Mouse (Mus musculus): ENCODE measurements around the gene Bspry. TPM values are rescaled to one million over a fixed set of nuclear protein-coding genes. Genes with fewer than 3 reads are reported as not detected.

Gene Bspry
- polyA plus RNA-seq (2012; rRNA removed) = 276 and 292 TPM in 2 replicates

DNA sequence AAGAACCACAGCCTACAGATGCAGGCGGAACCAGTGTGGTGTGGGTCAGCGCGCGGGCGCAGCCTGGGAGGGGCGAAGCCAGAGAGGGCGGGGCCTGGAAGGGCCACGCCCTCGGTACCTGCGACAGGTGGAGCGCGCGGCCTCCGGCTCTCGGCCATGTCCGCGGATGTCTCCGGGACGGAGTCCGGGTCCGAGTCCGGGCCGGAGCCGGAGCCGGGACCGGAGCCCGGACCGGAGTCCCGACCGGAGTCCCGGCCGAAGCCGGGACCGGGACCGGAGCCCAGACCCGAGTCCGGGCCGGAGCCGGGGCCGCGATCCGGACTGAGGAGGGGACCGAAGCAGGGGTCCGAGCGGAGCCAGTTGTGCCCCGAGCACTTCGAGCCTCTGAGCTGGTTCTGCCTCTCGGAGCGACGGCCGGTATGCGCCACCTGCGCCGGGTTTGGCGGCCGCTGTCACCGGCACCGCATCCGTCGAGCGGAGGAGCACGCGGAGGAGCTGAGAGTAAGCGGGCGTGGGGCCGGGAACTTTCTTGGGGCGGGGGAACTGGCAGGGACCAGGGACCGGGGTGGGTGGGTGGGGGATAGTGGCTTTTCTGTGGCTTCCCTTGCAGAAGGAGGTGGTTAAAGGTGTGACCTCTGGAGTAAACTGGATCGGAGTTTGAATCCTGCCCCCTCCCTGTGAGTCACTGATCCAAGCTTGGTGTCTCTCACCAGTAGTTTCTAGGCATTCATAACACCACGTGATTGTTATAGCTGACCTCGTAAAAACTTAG lies at the start of gene Bspry:
TSS of gene Bspry (plus strand) at position 117 of the 772 bp plus-strand sequence.

DNA sequence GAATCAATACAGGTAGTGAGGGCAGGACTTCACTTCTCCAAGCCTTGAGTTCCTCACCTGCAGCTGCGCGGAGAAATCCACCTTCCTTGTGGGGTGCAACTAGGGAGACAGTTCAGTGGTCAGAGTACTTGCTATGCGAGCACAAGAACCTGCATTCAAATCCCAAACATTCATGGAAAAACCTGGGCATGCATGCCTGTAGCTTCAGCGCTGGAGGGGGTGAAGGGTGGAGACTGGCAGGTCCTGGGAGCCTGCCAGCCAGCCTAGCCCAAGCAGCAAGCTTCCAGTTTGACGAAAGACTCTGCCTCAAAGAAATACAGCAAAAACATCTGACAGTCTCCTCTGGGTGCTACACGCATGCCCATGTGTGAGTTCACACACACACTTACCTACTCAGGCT lies 44.8 kb upstream of the Bspry start, which contains the start of gene Rnf183:
TSS of gene Rnf183 (minus strand) at position 172 of the 400 bp plus-strand sequence.

DNA sequence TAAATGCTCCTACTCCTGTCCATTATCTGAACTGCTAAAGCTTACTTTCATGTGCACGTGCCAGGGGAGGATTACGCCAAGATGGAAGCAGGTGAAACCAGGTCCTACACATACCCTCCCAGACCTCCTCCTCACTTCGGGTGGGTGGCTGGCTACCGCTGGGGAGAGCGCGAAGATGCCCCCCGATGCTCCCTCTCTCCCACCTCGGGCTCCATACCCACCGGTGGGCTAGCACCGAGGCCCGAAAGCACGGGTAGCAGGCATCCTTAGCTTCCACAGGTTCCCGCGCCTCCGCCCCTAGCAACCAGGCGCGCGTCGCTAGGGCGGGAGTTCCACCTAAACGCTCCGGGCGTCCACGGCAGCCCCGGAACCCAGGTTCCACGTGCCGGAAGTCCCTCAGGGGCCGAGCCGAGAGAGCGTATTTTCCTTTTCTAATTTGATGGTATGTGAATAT lies 9.2 kb upstream of the Bspry start, which contains the start of gene Wdr31:
TSS of gene Wdr31 (minus strand) at position 299 of the 454 bp plus-strand sequence.

DNA sequence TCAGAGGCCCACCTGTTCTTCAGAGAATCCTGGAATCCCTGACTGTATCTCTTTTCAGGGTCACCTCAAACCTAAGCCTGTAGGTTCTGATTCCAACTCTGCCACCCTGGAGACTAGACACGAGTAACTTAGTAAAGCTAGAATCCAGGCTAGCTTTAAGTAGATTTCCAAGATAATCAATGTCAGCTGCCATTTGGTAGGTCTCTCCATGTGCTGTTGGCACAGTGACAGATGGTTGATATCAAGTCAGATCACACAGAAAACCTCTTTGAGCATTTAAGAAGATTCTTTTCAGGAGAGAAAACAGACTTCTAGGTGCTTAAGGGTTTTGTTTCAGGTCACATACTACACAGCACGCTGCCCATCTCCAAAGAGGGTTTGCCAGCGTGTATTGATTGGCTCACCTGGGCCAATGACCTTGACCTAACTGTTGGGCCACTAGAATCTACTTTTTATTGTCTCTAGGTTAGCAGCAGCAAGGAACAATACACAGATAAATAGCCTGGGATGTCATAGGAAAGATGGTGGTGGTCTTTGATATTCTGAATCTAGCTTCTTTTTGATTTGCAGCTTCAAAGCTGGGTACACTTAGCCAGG lies 23.6 kb downstream of the Bspry start, which contains the start of gene Hdhd3:
TSS of gene Hdhd3 (minus strand) at position 94 of the 597 bp plus-strand sequence.

DNA sequence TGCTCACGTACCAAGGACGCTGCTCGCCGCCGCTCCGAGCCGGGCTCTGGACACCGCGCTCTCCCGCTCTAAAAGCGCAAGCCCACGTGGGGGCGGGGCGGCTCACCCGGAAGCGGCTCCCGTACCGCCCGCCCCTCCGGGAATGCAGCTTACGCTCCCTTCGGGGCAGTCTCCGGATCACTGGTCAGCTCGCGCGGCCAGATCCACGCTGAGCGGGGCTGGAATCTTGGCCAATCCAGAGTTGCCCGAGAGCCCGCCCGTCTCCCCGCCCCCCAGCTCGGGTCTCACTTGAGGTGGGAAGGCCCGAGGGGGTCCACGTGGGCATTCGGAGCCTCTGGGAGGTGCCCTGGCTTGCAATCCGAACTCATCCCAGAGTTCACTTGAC lies 40.0 kb downstream of the Bspry start, which contains the start of gene Alad:
TSS of gene Alad (minus strand) at position 70 of the 385 bp plus-strand sequence.

DNA sequence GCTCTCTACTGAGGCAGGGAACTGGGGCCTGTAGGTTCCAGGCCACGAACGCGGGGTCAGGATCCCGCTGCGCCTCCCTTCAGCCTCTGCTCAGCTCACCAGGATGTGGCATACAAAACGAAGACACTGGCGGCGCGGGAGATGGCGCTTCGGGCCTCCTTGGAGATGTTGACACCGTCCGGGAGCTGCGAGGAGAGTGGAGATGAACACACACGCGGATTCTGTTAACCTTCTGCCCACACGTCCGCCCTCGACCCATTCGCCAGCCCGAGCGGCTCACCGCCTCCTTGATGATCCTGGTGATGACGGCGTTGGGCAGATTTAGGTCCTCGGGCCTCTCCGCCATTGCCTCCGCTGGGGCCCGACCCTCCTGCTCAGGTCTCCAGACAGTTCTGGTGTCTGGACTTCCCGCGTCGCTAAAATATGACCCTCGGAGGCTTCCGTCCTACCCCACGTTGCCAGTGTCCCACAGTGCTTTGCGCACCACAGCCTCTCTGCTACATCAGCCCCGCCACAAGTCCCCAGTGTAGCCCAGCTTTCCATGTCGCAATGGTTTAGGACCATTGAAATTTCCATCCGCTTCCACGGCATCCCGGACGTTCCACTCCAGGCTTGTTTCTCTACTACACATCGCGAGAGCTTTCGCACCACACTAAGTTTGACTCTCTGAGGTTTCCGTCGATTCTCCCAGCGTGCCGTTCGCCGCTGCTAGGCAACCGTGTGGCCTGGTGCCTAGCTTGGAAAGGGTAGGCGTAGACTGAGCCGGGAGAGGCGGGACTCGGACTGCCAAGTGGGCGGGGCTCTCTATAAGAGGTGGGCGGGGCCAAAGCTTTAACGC lies 45.0 kb downstream of the Bspry start, which contains the start of the genes Pole3 and 4933430I17Rik:
TSS of gene Pole3 (minus strand) at position 418 of the 838 bp plus-strand sequence.
TSS of gene 4933430I17Rik (plus strand) at position 719 of the 838 bp plus-strand sequence.

Other genes with a start within 250 kb of the Bspry start
- 0.33 and 0.74 TPM in 2 replicates for gene Zfp37, start 249.0 kb upstream of the Bspry start, polyA plus RNA-seq (2012; rRNA removed)
- gene Slc31a2, start 217.5 kb upstream of the Bspry start, polyA plus RNA-seq (2012; rRNA removed) = 13.3 and 15.9 TPM in 2 replicates
- gene Fkbp15, start 119.5 kb upstream of the Bspry start, polyA plus RNA-seq (2012; rRNA removed) = 24.1 and 25.5 TPM in 2 replicates
- 29.6 and 30.3 TPM in 2 replicates for gene Slc31a1, start 119.3 kb upstream of the Bspry start, polyA plus RNA-seq (2012; rRNA removed)
- gene Cdc26, start 71.4 kb upstream of the Bspry start, polyA plus RNA-seq (2012; rRNA removed) = 13.9 and 15.7 TPM in 2 replicates
- 5.9 and 6.0 TPM in 2 replicates for gene Prpf4, start 71.3 kb upstream of the Bspry start, polyA plus RNA-seq (2012; rRNA removed)
- 3.5 and 4.5 TPM in 2 replicates for gene Rnf183, start 44.8 kb upstream of the Bspry start, polyA plus RNA-seq (2012; rRNA removed)
- 3.1 and 4.3 TPM in 2 replicates for gene Wdr31, start 9.2 kb upstream of the Bspry start, polyA plus RNA-seq (2012; rRNA removed)
- 37.5 and 42.3 TPM in 2 replicates for gene Hdhd3, start 23.4 kb downstream of the Bspry start, polyA plus RNA-seq (2012; rRNA removed)
- gene Alad, start 39.9 kb downstream of the Bspry start, polyA plus RNA-seq (2012; rRNA removed) = 126 and 152 TPM in 2 replicates
- 7.0 and 9.4 TPM in 2 replicates for gene Pole3, start 45.0 kb downstream of the Bspry start, polyA plus RNA-seq (2012; rRNA removed)
- gene 4933430I17Rik, start 45.3 kb downstream of the Bspry start, polyA plus RNA-seq (2012; rRNA removed) = 0.08 and 0.15 TPM in 2 replicates
- 52.4 and 53.0 TPM in 2 replicates for gene Rgs3, start 79.8 kb downstream of the Bspry start, polyA plus RNA-seq (2012; rRNA removed)

Measured in colon, adult 2 months (tissue).